Mouse (Mus musculus) limb, embryonic 14.5 days (tissue): ENCODE results near the gene Cap2. TPM values are rescaled to one million over a fixed set of nuclear protein-coding genes. Genes with fewer than 3 reads are reported as not detected.
A peak's percentile ranks its signal among the peaks of the same experiment; 100 is the strongest.

Source experiments
- ATAC-seq: fragments of 200-750 bp; cut with Nextera tagmentation; 2 replicates; pipeline ENCODE4 v1.8.0; 2017; ENCODE audit warnings: low read depth, moderate number of reproducible peaks, moderate TSS enrichment; ENCODE audit not compliant: low FRiP score
- DNase-seq: peaks from one replicate; pipeline ENCODE4 v3.0.0-alpha.2; 2015; ENCODE audit warnings: low spot score
- H3K27ac ChIP-seq: fragments of 300-500 bp; sonication (generic); replicated peaks from 2 replicates; pipeline ENCODE4 v1.5.1; 2014; ENCODE audit warnings: low read depth, mild to moderate bottlenecking, low read length, moderate library complexity, mixed read lengths
- H3K27me3 ChIP-seq: fragments of 300-500 bp; sonication (generic); 2 replicates; pipeline ENCODE4 v1.6.1; 2014; ENCODE audit warnings: low read length, mixed read lengths; ENCODE audit not compliant: control insufficient read depth, insufficient read depth
- H3K36me3 ChIP-seq: fragments of 300-500 bp; sonication (generic); 2 replicates; pipeline ENCODE4 v1.6.1; 2014; ENCODE audit warnings: mild to moderate bottlenecking, low read length, moderate library complexity, mixed read lengths; ENCODE audit not compliant: control insufficient read depth, insufficient read depth
- H3K4me1 ChIP-seq: fragments of 300-500 bp; sonication (generic); 2 replicates; pipeline ENCODE4 v1.6.1; 2014; ENCODE audit warnings: antibody characterized with exemption, low read length, mixed read lengths; ENCODE audit not compliant: control insufficient read depth, insufficient read depth
- H3K4me2 ChIP-seq: fragments of 300-500 bp; sonication (generic); replicated peaks from 2 replicates; pipeline ENCODE4 v1.6.1; 2014; ENCODE audit warnings: low read depth, mild to moderate bottlenecking, low read length, moderate library complexity; ENCODE audit not compliant: severe bottlenecking
- H3K4me3 ChIP-seq: fragments of 300-500 bp; sonication (generic); replicated peaks from 2 replicates; pipeline ENCODE4 v1.5.1; 2014; ENCODE audit warnings: low read length
- H3K9ac ChIP-seq: fragments of 300-500 bp; sonication (generic); 2 replicates; pipeline ENCODE4 v1.6.1; 2014; ENCODE audit warnings: mild to moderate bottlenecking, low read depth, low read length, moderate library complexity; ENCODE audit not compliant: severe bottlenecking
- H3K9me3 ChIP-seq: fragments of 300-500 bp; sonication (generic); 2 replicates; pipeline ENCODE4 v1.6.1; 2016; ENCODE audit warnings: low read length; ENCODE audit not compliant: control insufficient read depth
- POLR2A ChIP-seq: fragments of 200-500 bp; IDR thresholded peaks from 2 replicates; pipeline ENCODE4 v1.8.0; 2012; ENCODE audit warnings: inconsistent platforms, mild to moderate bottlenecking, moderate library complexity, borderline replicate concordance; ENCODE audit not compliant: insufficient read depth, insufficient read length; ENCODE audit errors: extremely low read depth
- WGBS: fragments of 180-500 bp; shearing (Covaris S2); extraction: QIAGEN DNeasy Blood & Tissue Kit; methylation state at CpG from one replicate; pipeline ENCODE4 v1.1.7; 2014; 5-methylcytosine and 5-hydroxymethylcytosine counted together
- polyA plus RNA-seq, 2 experiments: library from polyadenylated mRNA; depleted of rRNA in 1 of 2; stranded (reverse) in 1 of 2; unstranded in 1 of 2; fragments of >200 nt; fragmentation: Nextera tagmentation in 1 of 2; extraction: Ambion mirVana in 1 of 2; gene quantifications; 2 replicates each; pipeline versions ENCODE4 v1.2.1 to v1.2.3; 2012 to 2014

Gene Cap2
- polyA plus RNA-seq, 2 experiments = 22.1 to 27.6 TPM

GRCm38 (mm10) chr13:46554736-46555135 is 53.1 kb downstream of the Cap2 start:
- TF ChIP-seq POLR2A = no peak
- no peaks in the 10 kb centered on the region for H3K4me1 ChIP-seq

GRCm38 (mm10) chr13:46565913-46566312 is 64.3 kb downstream of the Cap2 start:
- 73% methylated on average over 5 of the region's 5 CpGs for WGBS
- Histone ChIP-seq H3K27me3 (no peaks in the 10 kb centered on the region), H3K4me1 (no peaks in the 10 kb centered on the region), H3K9me3 (no peaks in the 10 kb centered on the region), H3K4me3 (no peak overlapping the region), H3K4me2 (no peak overlapping the region), H3K27ac (no peak overlapping the region), H3K36me3 (no peaks in the 10 kb centered on the region), H3K9ac (no peak overlapping the region)
- no peak for TF ChIP-seq POLR2A
- no peak for ATAC-seq
- no peak for DNase-seq

More at GRCm38 (mm10) chr13:46554736-46555135, 53.1 kb downstream of the Cap2 start:
- H3K9ac ChIP-seq = no peak overlapping the region
- no peaks in the 10 kb centered on the region for H3K27me3 ChIP-seq
- no peaks in the 10 kb centered on the region for H3K9me3 ChIP-seq
- H3K4me3 ChIP-seq = no peak overlapping the region
- no peak overlapping the region for H3K27ac ChIP-seq
- no peak for DNase-seq
- H3K4me2 ChIP-seq = no peak overlapping the region
- WGBS = 76% methylated on average over 9 of the region's 9 CpGs
- no peak for ATAC-seq
- no peaks in the 10 kb centered on the region for H3K36me3 ChIP-seq

DNA sequence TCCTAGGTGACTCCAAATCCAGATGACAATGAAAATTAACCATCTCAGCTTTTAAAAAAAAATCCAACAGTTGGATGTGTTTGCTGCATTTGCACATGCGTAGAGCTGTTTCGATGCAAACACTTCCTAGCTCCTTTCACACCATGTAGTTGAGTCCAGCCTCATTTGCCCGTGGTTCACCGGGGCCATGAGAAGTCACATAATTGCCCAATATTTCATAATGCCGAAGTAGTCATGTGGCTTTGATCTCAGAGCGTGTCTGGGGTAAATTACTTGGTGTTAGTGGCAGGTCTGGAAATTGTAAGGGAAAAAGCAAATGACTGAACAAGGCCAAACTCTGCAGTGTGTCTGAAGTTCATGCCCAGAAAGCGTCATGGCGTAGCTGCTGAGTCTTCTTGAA is 67.8 kb downstream of the Cap2 start:
- Histone ChIP-seq H3K4me3 (no peak overlapping the region), H3K9me3 (no peaks in the 10 kb centered on the region), H3K27me3 (no peaks in the 10 kb centered on the region), H3K36me3 (no peaks in the 10 kb centered on the region), H3K4me1 (no peaks in the 10 kb centered on the region), H3K27ac (no peak overlapping the region), H3K9ac (no peak overlapping the region), H3K4me2 (no peak overlapping the region)
- ATAC-seq = no peak
- no peak for TF ChIP-seq POLR2A
- no peak for DNase-seq
- 44% methylated on average over 8 of the region's 8 CpGs for WGBS

DNA sequence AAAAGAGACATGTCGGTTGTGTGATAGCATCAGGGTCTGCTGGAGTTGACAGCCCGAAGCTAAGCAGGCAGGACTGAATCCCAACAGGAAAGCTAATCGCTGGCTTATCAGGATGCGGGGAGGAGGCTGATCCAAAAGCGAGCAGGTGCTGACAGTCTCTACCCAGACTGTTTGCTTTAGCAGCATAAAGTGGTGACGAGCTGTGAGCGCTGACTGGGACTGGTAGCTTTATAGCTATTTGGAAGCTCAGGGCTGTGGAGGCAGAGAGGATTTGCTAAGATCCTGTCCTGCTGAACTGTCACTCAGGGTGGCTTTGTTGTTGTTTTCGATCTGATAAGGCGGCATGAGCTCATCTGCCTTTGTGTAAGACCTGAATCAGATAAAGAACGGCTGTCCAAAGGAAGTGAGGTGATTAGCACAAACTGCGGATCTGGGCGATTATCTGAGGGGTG is 69.5 kb downstream of the Cap2 start:
- Histone ChIP-seq H3K4me3 (no peak overlapping the region), H3K4me1 (no peaks in the 10 kb centered on the region; the same call in 1 of the 2 replicates), H3K36me3 (no peaks in the 10 kb centered on the region), H3K27me3 (no peaks in the 10 kb centered on the region), H3K9me3 (no peaks in the 10 kb centered on the region), H3K27ac (no peak overlapping the region), H3K4me2 (no peak overlapping the region), H3K9ac (no peak overlapping the region)
- WGBS = 13% methylated on average over 12 of the region's 12 CpGs
- DNase-seq (no peak), ATAC-seq (no peak)
- TF ChIP-seq POLR2A = no peak

DNA sequence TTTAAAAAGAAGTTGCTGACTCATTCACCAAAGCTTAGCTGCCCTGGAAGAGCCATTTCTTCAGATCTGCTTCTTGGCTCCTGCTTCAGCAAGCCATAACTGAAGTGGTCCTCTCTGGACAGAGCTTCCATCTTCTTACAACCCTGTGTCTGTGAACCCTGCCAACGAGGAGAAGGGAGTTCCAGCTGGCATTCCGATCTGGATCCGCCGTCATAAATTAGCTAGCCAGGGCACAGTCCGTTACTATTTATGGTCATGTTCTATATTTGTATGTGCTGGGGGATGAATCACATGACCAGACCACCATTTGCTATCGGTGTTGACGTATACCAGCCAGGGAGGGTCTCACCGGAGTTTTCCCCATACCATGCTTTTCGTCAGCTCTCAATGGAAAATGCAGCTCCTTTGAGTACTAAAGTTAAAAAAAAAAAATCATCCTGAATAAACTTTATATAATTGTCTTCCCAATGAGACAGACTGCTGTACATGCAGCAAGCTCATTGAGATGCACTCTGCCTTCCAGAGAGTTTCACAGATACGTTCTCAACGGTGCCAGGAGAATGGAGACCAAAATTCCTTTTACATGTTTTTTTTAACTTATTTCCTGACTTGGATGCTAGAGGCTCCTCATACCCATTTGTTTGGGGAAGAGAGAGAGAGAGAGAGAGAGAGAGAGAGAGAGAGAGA is 70.5 kb downstream of the Cap2 start:
- no peaks in the 10 kb centered on the region for H3K9me3 ChIP-seq
- peak overlapping the region; percentile 23 for H3K4me2 ChIP-seq
- no peaks in the 10 kb centered on the region; the same call in 1 of the 2 replicates for H3K4me1 ChIP-seq
- 59% methylated on average over 11 of the region's 11 CpGs for WGBS
- no peaks in the 10 kb centered on the region for H3K36me3 ChIP-seq
- no peaks in the 10 kb centered on the region for H3K27me3 ChIP-seq
- TF ChIP-seq POLR2A = no peak
- no peak overlapping the region for H3K4me3 ChIP-seq
- H3K27ac ChIP-seq = no peak overlapping the region
- DNase-seq (peak; percentile 54), ATAC-seq (peak; percentile 67; the same call in 1 of the 2 replicates)
- H3K9ac ChIP-seq = no peak overlapping the region

- Histone ChIP-seq H3K4me3 (no peak overlapping the region), H3K9me3 (no peaks in the 10 kb centered on the region), H3K4me2 (no peak overlapping the region), H3K27me3 (no peaks in the 10 kb centered on the region), H3K27ac (no peak overlapping the region), H3K9ac (no peak overlapping the region), H3K36me3 (no peaks in the 10 kb centered on the region), H3K4me1 (no peaks in the 10 kb centered on the region; the same call in 1 of the 2 replicates)
- no peak for TF ChIP-seq POLR2A
- DNase-seq (no peak), ATAC-seq (no peak)
- 56% methylated on average over 9 of the region's 9 CpGs for WGBS
Measured at GRCm38 (mm10) chr13:46572648-46573163, 71.1 kb downstream of the Cap2 start.
